Mouse (Mus musculus): Measurements from ENCODE around the gene A730049H05Rik.

Gene A730049H05Rik

DNA sequence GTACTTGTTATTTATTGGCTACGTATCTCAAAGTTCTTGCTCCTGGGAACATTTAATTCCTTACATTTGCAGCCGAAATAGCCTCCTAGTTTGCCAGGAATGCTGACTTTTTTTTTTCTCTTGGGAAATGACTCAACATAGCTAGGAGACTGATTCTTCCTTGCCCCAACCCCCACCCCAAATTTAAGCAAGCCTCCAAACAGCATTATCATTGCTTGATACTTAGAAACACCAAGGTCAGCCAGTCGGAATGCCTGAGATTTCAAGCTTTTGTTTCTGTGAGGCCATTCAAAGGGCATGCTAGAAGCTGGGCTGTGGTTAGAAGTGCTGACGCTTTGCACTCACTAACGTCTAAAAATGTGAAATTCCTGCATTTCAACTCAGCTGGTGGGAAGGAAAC lies 11.1 kb downstream of the A730049H05Rik start:
- no peak for DNase-seq (ENCODE audit: low spot score in 2 of 2)

DNA sequence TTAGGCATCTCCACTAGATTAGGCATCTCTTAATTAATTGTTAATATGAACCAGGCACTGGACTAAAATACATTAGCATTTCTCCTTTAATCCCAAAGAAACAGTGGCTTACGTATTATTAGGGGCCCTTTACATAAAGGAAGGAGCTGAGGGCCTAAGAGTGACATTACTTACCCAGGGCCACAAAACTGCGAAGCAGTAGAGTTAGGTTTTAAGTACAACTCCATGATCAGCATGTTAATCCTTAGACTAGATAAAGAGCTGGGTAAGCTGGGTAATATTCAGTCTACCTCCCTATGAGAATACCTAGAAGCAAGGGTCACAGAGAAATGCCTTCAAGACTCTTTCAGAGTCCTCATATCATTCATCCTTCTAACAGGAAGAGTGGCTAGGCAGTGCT lies 12.9 kb downstream of the A730049H05Rik start:
- no peak for DNase-seq (ENCODE audit: low spot score in 2 of 2)

DNA sequence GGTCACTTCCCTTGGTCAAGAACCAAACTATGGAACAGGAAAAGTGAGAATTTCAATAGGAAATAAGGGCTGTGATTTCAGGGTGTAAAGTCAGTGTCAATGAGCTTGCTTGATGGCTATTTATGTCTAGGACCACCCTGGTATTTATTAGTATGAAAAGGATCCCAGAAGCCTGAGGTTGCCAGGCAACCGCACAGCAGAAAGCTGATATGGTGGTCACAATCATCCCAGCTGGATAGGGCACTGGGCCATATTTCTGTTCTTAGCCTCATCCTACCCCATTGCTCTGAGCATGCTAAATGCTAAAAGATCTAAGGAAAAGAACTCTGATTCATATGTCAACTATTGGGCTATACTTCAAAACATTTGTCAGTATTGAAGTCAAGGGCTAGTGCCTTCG lies 14.8 kb downstream of the A730049H05Rik start:
- DNase-seq (ENCODE audit: low spot score in 2 of 2): no peak

- DNase-seq (ENCODE audit: low spot score in 2 of 2): no peak
Measured at GRCm38 (mm10) chr6:92842000-92842399, 25.7 kb downstream of the A730049H05Rik start.

GRCm38 (mm10) chr6:92843474-92843873 lies 27.2 kb downstream of the A730049H05Rik start:
- DNase-seq (ENCODE audit: low spot score in 2 of 2): no peak

- no peak for DNase-seq (ENCODE audit: low spot score in 2 of 2)
Measured at GRCm38 (mm10) chr6:92845898-92846297, 29.6 kb downstream of the A730049H05Rik start.

DNA sequence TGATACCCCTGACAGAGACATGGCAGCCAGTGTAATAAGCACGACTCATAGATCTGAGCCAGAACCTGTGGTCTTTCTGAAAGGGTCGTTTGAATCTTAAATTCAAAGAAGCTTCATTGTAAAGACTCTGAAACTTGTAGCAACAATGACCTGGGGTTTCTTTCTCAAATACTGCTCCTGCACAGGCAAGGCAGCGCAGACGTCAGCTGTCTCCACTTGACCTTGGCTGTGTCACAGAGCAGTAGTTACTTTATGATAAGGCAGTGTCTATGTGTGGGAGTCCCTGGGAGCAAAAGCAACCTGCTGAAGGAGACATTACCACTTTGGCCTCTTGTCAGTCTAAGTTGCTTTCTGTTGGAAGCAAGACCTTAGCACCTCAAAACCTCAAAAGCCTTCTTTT lies 30.3 kb downstream of the A730049H05Rik start:
- DNase-seq (ENCODE audit: low spot score in 2 of 2): no peak

GRCm38 (mm10) chr6:92849208-92849607 lies 32.9 kb downstream of the A730049H05Rik start:
- no peak for DNase-seq (ENCODE audit: low spot score in 2 of 2)

DNA sequence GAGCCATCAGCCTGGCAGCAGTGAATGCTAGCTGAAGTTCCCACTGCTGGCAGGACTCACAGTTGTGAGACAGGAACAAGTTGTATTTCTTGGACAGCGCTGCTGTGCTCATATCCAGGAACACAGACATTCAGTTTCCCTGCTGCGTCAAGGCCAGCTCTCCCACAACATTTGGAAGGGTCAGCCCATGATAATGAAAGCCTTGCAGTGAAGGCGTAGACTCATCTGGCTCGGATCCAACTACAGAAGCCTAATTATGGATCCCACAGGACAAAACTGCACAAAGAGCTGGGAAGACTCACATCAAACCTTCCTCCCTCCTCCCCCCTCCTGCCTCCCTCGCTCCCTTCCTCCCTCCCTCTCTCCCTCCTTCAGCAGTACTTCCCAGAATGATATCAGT lies 34.0 kb downstream of the A730049H05Rik start:
- peak; percentile 31 to 63 for DNase-seq (ENCODE audit: low spot score in 2 of 2)

GRCm38 (mm10) chr6:92854873-92855272 lies 38.6 kb downstream of the A730049H05Rik start:
- DNase-seq (ENCODE audit: low spot score in 2 of 2): no peak

GRCm38 (mm10) chr6:92857761-92858160 lies 41.5 kb downstream of the A730049H05Rik start:
- DNase-seq (ENCODE audit: low spot score in 2 of 2): no peak

- no peak for DNase-seq (ENCODE audit: low spot score in 2 of 2)
Measured at GRCm38 (mm10) chr6:92858721-92859510, 42.6 kb downstream of the A730049H05Rik start.

GRCm38 (mm10) chr6:92860285-92860912 lies 44.1 kb downstream of the A730049H05Rik start:
- no peak for DNase-seq (ENCODE audit: low spot score in 2 of 2)

DNA sequence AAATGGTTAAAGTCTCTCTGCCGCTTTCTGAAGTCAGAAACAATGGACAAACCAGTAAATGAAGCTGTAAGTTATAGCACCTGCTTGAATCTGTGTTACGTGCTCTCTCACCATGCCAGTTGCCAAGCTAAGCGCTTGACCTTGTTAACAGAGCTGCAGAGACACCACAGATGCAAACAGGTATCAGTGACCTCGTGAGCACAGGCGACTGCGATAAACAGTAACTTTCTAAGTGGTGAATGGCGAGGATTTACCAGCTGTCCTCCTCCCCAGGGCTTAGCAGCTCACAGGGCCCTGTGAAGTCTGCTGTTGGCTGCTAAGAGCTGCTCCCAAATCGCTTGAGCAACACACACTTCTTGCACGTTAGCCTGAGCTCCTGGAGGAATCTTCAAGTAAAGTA lies 46.3 kb downstream of the A730049H05Rik start:
- DNase-seq (ENCODE audit: low spot score in 2 of 2): no peak

- peak in 1 of 2 experiments; percentile 26 for DNase-seq (ENCODE audit: low spot score in 2 of 2)
Measured at GRCm38 (mm10) chr6:92869089-92869581, 52.9 kb downstream of the A730049H05Rik start, which contains the start of gene Gm15737. Gene Gm15737, plus strand, starts transcription at chr6:92869357.

- DNase-seq (ENCODE audit: low spot score in 2 of 2): no peak
Measured at GRCm38 (mm10) chr6:92869582-92870219, 53.4 kb downstream of the A730049H05Rik start.

DNA sequence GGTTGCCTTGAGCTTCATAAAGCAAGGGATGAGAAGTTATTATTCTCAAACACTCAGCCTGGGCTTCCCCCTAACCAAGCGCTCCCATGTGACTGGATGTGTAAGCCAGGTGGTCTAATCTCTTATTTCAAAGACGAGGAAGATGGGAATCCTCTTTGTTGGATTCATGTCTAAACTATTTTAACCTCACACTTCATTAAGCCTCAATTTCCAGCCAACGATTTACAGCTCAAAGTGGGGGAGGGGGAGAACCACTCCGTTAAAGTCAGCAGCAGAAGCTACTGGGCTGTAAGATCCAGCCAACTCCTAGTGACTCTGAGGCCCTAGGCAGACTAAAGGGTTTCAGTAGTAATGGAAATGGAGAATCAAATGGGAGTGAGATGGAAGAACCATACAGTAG lies 55.5 kb downstream of the A730049H05Rik start:
- DNase-seq (ENCODE audit: low spot score in 2 of 2): no peak

GRCm38 (mm10) chr6:92872766-92873165 lies 56.5 kb downstream of the A730049H05Rik start:
- DNase-seq (ENCODE audit: low spot score in 2 of 2): no peak

DNA sequence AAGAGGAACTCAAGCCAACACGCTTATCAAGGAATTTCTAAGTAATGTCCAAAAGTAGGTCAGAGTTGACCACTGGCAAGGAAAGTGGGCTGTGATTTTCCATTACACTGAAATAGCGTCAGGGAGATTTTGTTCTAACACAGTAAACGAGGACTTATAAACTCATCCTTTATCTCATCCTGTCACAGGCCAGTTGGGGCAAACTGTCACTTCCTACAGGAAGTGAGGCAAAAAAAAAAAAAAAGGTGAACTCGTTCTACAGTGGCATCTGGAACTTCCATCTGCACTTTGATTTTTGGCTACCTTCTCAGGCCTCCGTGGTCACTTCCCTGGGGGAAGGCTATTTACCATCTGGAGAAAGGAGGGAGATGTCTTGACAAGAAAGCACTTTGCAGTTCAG lies 58.6 kb downstream of the A730049H05Rik start:
- DNase-seq (ENCODE audit: low spot score in 2 of 2): no peak

GRCm38 (mm10) chr6:92875340-92875739 lies 59.1 kb downstream of the A730049H05Rik start:
- no peak for DNase-seq (ENCODE audit: low spot score in 2 of 2)

DNA sequence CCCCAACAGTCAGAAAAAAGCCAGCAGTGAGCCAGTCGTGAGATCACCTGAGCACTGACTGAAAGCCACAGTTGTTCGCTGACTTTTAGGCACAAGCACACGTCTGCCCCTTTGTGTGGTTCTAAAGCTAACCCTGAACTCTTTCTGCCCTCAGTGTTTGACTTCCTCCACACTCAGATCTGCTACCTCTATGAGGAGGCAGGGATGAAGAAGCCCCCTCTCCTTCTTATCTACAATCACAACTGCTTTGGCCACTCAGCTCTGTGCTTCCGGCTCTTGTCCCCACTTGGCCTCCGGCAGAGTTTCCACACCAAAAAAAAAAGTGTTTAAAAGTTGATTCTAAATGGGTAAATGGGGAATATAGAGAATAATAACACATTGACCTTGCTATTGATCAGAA lies 59.8 kb downstream of the A730049H05Rik start:
- DNase-seq (ENCODE audit: low spot score in 2 of 2): no peak

- no peak for DNase-seq (ENCODE audit: low spot score in 2 of 2)
Measured at GRCm38 (mm10) chr6:92877236-92877635, 61.0 kb downstream of the A730049H05Rik start.

DNA sequence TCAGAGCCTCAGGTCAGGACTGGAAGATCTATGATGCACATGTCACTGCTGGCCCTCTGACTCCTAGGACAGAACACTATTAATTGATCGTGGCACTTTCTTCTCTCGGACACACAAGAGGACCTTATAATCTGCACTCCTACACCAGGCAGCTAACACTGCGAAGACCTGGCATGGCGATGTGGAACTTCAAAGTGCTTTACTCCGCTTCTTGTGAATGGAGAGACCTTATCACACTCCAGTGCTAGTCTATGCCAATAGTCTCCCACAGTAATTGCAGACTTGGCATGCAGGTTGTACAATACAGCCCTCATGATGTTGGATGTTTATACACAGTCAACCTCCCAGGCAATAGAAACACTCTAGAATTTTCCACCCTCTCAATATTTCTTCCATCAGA lies 62.5 kb downstream of the A730049H05Rik start:
- DNase-seq (ENCODE audit: low spot score in 2 of 2): no peak
